Mouse (Mus musculus): ENCODE data around the gene 3100002H09Rik. TPM values are rescaled to one million over a fixed set of nuclear protein-coding genes. Genes with fewer than 3 reads are reported as not detected.

The 3100002H09Rik gene
- 0.84 and 1.0 TPM in 2 replicates for polyA plus RNA-seq (2015; fragmentation: Nextera tagmentation; extraction: Ambion mirVana)

DNA sequence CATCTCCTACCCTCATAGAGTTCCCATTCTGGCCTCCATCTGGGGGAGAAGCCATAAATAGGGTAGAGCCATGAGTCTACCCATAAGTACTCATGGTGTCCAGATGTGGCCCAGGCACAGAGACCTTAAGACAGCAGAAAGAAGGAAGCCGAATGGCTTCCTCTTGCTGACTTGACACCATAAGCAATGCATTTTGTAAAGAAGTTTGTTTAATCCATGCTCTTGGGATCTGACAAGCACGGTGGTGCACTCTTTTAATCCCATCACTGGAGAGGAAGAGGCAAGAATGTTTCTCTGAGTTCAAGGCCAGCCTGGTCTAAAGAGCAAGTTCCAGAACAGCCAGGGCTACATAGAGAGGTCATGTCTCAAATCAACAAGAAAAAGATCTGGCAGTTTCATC lies at the start of gene 3100002H09Rik:
Gene 3100002H09Rik, minus strand, starts transcription at position 101 of the 400 bp plus-strand sequence.
- no peak for ATAC-seq
- 83% methylated on average over 2 of the region's 2 CpGs for WGBS
- peaks cover 8% of the 10 kb centered on the region; the same call in 1 of the 2 replicates for H3K27me3 ChIP-seq
- no peaks in the 10 kb centered on the region for H3K36me3 ChIP-seq (ENCODE audit: poor library complexity, severe bottlenecking)
- no peaks in the 10 kb centered on the region for H3K9me3 ChIP-seq (replicated peaks)
- no peak within 1 kb of the TSS for H3K4me3 ChIP-seq
- no peak within 1 kb of the TSS for H3K9ac ChIP-seq
- peaks cover 18% of the 10 kb centered on the region for H3K4me1 ChIP-seq
- H3K27ac ChIP-seq, result no peak within 1 kb of the TSS
- no peak within 1 kb of the TSS for H3K4me2 ChIP-seq

DNA sequence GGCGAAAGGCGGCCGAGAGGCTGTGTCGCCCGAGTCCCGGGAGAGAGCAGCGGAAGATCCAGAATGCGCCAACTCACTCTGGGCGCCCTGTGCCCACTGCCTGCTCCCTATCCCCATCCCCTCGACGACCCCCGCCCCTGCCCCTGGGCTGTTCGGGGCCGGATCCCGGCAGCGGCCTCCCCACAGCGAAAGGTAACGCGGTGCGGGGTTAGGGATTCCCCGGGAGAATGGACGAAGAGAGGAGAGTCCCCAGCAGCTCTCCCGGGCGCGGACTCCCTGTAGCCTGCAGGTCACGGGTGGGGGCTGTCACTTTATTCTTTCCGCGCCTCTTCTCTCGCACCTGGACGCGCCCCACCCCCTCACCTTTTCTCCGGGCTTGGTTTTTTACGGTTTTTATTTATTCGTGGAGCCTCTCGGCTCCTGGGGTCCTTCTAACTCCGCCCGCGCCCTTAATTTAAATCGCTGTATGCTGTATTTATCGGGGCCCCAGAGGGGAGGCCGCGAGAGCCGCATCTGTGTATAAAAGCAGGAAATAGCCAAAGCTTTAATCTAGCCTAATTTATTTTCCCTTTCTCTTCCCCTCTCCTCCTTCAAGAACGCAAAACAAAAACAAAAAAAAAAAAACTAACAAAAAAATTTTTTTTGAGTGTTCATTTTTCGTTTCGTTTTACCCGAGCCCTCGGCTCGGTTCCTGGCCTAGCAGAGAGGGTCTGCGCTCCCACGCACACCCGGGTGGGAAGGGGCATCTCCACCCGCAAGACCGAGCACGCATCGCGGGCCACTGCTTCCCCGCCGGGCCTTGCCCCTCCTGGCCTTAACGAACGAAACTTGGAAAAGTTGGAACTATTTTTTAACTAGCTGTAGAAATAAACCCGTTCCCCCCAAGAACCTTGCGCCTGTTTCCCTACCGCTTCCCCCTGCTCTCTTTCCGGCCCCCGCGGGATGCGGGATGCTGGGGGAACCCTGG lies 48.9 kb upstream of the 3100002H09Rik start:
- H3K4me3 ChIP-seq, result peak overlapping the region; percentile 61
- no peaks in the 10 kb centered on the region for H3K36me3 ChIP-seq (ENCODE audit: poor library complexity, severe bottlenecking)
- H3K27me3 ChIP-seq, result peaks cover 87% of the 10 kb centered on the region
- ATAC-seq, result no peak
- no peak overlapping the region for H3K27ac ChIP-seq
- H3K4me1 ChIP-seq, result peaks cover 71% of the 10 kb centered on the region
- 1% methylated on average over 65 of the region's 68 CpGs for WGBS
- peak overlapping the region; percentile 88 for H3K4me2 ChIP-seq
- no peaks in the 10 kb centered on the region for H3K9me3 ChIP-seq (replicated peaks)
- peak overlapping the region; percentile 72 for H3K9ac ChIP-seq

DNA sequence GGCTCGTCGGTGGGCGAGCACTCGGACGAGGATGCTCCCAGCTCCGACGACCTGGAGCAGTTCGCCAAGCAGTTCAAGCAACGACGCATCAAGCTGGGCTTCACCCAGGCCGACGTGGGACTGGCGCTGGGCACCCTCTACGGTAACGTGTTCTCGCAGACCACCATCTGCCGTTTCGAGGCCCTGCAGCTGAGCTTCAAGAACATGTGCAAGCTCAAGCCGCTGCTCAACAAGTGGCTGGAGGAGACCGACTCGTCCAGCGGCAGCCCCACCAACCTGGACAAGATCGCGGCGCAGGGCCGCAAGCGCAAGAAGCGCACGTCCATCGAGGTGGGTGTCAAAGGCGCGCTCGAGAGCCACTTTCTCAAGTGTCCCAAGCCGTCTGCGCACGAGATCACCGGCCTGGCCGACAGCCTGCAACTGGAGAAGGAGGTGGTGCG lies 47.8 kb upstream of the 3100002H09Rik start:
- H3K36me3 ChIP-seq (ENCODE audit: poor library complexity, severe bottlenecking), result no peaks in the 10 kb centered on the region
- peak overlapping the region; percentile 63; the same call in 1 of the 2 replicates for H3K27ac ChIP-seq
- peaks cover 61% of the 10 kb centered on the region for H3K4me1 ChIP-seq
- H3K4me2 ChIP-seq, result peak overlapping the region; percentile 88
- ATAC-seq, result 0 out of 2 replicates have a peak, but pooled peaks have one; percentile 0
- H3K9ac ChIP-seq, result peak overlapping the region; percentile 72
- peak overlapping the region; percentile 61 for H3K4me3 ChIP-seq
- H3K9me3 ChIP-seq (replicated peaks), result no peaks in the 10 kb centered on the region
- peaks cover 89% of the 10 kb centered on the region for H3K27me3 ChIP-seq
- WGBS, result under 1% methylated on average over 39 of the region's 39 CpGs

DNA sequence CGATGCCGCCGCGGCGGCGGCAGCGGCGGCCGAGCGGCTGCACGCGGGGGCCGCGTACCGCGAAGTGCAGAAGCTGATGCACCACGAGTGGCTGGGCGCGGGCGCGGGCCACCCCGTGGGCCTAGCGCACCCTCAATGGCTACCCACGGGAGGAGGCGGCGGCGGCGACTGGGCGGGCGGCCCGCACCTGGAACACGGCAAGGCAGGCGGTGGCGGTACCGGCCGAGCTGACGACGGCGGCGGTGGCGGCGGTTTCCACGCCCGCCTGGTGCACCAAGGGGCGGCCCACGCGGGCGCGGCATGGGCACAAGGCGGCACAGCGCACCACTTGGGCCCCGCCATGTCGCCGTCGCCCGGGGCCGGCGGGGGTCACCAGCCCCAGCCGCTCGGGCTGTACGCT lies 47.2 kb upstream of the 3100002H09Rik start:
- peak overlapping the region; percentile 63 for H3K27ac ChIP-seq
- no peaks in the 10 kb centered on the region for H3K9me3 ChIP-seq (replicated peaks)
- no peaks in the 10 kb centered on the region for H3K36me3 ChIP-seq (ENCODE audit: poor library complexity, severe bottlenecking)
- under 1% methylated on average over 32 of the region's 61 CpGs for WGBS
- peak overlapping the region; percentile 61 for H3K4me3 ChIP-seq
- H3K4me2 ChIP-seq, result peak overlapping the region; percentile 88
- H3K4me1 ChIP-seq, result peaks cover 61% of the 10 kb centered on the region
- peaks cover 89% of the 10 kb centered on the region for H3K27me3 ChIP-seq
- H3K9ac ChIP-seq, result peak overlapping the region; percentile 72
- ATAC-seq, result no peak; the same call in 1 of the 2 replicates

DNA sequence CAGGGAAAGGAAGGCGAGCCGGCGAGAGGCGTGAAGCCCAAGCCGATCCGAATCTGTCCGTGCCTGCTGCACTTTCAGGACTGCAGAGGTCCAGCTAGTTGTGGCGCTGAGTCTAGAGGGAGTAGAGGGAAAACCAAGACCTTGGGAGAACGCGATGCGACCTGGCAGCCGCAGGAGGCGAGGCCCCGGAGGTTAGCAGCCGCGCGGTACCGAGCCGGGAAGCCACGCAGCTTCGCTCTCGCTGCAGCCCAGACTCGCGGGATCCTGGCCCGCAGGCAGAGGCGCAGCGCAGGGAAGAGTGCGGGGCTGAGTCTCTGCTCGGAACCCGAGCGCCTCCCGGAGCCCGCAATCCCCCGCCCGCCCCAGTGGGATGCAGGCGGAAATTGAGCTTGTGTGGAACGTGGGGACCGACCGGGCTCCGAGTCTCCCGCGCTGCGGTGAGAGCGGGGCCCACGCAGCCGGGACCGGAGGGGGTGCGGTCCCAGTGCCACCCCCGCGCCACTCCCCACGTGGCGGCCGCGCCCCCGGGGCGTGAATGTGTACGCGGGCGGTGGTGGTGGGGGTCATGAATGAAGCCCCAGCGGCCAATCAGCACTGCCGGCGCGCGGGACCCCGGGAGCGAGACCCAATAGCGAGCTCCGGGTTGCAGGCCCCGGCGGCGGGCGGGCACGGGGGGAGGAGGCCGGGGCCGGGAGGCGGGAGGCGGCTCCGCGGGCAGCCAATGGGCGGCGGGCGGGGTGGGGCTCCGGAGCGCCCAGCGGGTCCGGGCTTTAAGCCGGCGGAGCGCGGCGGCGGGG lies 46.4 kb upstream of the 3100002H09Rik start:
- WGBS, result under 1% methylated on average over 82 of the region's 92 CpGs
- Histone ChIP-seq H3K27ac (0 out of 2 replicates have a peak overlapping the region, but pooled peaks have one; percentile 25), H3K27me3 (peaks cover 89% of the 10 kb centered on the region), H3K9ac (peak overlapping the region; percentile 72), H3K4me2 (peak overlapping the region; percentile 88), H3K4me1 (peaks cover 65% of the 10 kb centered on the region), H3K4me3 (peak overlapping the region; percentile 61), H3K9me3 (replicated peaks) (no peaks in the 10 kb centered on the region), H3K36me3 (ENCODE audit: poor library complexity, severe bottlenecking) (no peaks in the 10 kb centered on the region)
- ATAC-seq, result peak; percentile 95

DNA sequence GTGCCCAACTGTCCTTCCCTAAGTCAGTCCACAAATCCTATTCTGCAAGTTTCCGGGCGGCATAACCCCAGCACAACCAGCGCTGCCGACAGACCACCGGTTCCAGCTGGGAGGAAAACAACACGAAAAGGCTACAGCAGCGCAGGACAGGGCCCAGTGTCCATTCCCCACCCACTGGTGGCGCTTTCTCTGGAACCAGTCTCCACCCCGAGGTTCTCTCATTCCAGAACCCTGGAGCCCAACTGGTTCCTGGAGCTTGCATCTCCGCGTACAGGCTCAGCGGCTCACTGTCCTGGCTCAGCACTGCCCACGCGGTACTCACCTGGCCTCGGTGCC lies 45.9 kb upstream of the 3100002H09Rik start, which contains the start of gene Pou3f1:
Gene Pou3f1, plus strand, starts transcription at position 290 of the 336 bp plus-strand sequence.
- H3K9me3 ChIP-seq (replicated peaks), result no peaks in the 10 kb centered on the region
- H3K4me1 ChIP-seq, result peaks cover 59% of the 10 kb centered on the region
- H3K36me3 ChIP-seq (ENCODE audit: poor library complexity, severe bottlenecking), result no peaks in the 10 kb centered on the region
- ATAC-seq, result no peak
- H3K9ac ChIP-seq, result peak within 1 kb of the TSS; percentile 72
- peak within 1 kb of the TSS; percentile 61 for H3K4me3 ChIP-seq
- H3K27ac ChIP-seq, result peak within 1 kb of the TSS; percentile 63
- H3K27me3 ChIP-seq, result peaks cover 83% of the 10 kb centered on the region
- 1% methylated on average over 15 of the region's 15 CpGs for WGBS
- peak within 1 kb of the TSS; percentile 88 for H3K4me2 ChIP-seq

DNA sequence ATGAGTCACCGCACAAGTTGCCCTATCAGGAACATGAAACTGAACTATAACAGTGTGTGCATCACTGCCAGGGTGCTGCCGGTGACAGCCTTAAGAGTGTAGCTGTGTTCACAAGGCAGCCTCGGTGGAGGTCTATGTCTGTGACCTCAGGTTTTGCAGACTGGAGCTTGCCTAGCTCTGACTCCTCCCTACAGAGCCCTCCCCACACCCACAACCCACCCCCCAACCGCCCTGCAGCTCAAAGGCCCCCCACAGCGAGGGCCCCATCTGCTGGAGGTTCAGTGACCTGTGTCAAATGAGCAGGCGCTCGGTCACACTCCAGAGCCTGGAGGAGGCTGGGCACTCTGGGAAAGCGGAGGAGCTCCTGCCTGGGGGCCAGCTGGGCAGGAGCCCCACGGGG lies 42.3 kb upstream of the 3100002H09Rik start:
- no peak for ATAC-seq
- H3K9me3 ChIP-seq (replicated peaks), result no peaks in the 10 kb centered on the region
- H3K9ac ChIP-seq, result 0 out of 2 replicates have a peak overlapping the region, but pooled peaks have one; percentile 21
- peaks cover 38% of the 10 kb centered on the region for H3K4me1 ChIP-seq
- H3K27me3 ChIP-seq, result peaks cover 68% of the 10 kb centered on the region
- no peak overlapping the region for H3K4me3 ChIP-seq
- 3% methylated on average over 9 of the region's 9 CpGs for WGBS
- H3K4me2 ChIP-seq, result peak overlapping the region; percentile 29
- H3K36me3 ChIP-seq (ENCODE audit: poor library complexity, severe bottlenecking), result no peaks in the 10 kb centered on the region
- H3K27ac ChIP-seq, result no peak overlapping the region

DNA sequence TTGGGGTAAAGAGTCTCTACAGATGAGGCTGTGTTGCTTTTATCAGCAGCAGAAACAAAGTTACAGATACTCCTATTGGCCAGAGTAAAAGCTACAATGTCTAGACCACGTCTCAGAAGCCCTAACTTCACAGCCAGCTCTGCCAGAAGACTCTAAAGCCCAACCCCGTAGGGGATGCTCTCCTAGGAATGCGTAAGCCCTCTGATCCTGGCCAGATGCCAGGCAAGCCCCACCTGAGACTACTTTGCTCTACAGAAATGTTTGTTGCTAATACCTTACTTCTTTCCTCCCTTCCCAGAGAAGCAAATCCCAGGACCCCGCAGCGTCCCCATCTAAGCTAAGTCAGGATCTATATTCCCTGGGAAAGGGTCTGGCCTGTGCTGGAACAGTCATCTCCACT lies 37.3 kb upstream of the 3100002H09Rik start:
- WGBS, result 34% methylated on average over 5 of the region's 5 CpGs

DNA sequence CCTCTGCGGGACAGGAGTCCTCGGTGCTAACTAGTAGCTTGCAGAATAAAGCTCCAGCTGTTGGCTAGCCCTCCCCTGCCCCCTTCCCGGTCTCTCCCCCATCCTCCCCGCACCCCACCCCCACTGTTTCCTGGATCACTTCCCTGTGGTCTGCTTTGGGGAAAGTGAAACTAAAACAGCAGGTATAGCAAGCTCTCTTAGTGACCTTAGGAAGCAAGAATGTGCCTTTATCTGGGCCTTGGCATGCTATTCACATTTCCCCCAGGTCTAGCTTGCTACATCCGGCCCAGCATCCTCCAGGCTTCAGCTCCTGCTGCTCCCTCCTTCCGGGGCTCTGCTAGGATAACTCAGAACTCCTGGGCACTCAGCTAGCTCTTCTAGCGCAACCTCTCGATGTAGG lies 36.0 kb upstream of the 3100002H09Rik start:
- Histone ChIP-seq H3K4me2 (no peak overlapping the region), H3K27me3 (peaks cover 38% of the 10 kb centered on the region), H3K9ac (no peak overlapping the region), H3K27ac (no peak overlapping the region), H3K4me1 (peaks cover 17% of the 10 kb centered on the region), H3K4me3 (no peak overlapping the region), H3K9me3 (replicated peaks) (no peaks in the 10 kb centered on the region), H3K36me3 (ENCODE audit: poor library complexity, severe bottlenecking) (no peaks in the 10 kb centered on the region)
- ATAC-seq, result no peak
- WGBS, result 31% methylated on average over 8 of the region's 8 CpGs

More for the DNA sequence above, 37.3 kb upstream of the 3100002H09Rik start:
- peaks cover 26% of the 10 kb centered on the region for H3K4me1 ChIP-seq
- no peak overlapping the region for H3K9ac ChIP-seq
- no peak overlapping the region for H3K27ac ChIP-seq
- H3K4me2 ChIP-seq, result no peak overlapping the region
- ATAC-seq, result no peak
- H3K27me3 ChIP-seq, result peaks cover 42% of the 10 kb centered on the region
- no peaks in the 10 kb centered on the region for H3K9me3 ChIP-seq (replicated peaks)
- no peak overlapping the region for H3K4me3 ChIP-seq
- H3K36me3 ChIP-seq (ENCODE audit: poor library complexity, severe bottlenecking), result no peaks in the 10 kb centered on the region

DNA sequence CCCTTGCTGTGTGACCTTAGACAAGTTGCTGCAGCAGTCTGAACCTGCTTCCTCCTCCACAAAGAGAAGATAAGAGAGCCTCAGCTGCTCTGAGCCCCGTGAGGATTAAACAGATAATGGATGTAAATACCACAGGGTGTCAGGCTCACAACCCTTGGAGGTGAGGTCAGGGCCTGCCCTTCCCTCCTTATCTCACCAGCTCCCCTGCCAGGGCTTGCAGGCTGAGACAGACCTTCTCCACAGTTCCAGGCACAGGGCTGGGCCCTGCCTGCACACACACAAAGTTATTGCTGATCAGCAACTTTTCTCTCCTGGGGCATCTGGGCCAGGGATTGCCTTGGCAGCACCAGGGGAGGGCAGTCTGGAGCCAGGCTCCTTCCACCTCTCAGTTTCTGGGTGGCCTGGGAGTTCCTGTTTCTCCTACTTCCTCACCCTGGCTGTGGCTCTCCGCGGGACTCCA lies 34.4 kb upstream of the 3100002H09Rik start:
- no peaks in the 10 kb centered on the region for H3K36me3 ChIP-seq (ENCODE audit: poor library complexity, severe bottlenecking)
- ATAC-seq, result no peak
- no peak overlapping the region for H3K4me2 ChIP-seq
- no peak overlapping the region for H3K9ac ChIP-seq
- 27% methylated on average over 3 of the region's 3 CpGs for WGBS
- peaks cover 36% of the 10 kb centered on the region for H3K27me3 ChIP-seq
- no peak overlapping the region for H3K27ac ChIP-seq
- H3K4me1 ChIP-seq, result peaks cover 17% of the 10 kb centered on the region
- no peak overlapping the region for H3K4me3 ChIP-seq
- H3K9me3 ChIP-seq (replicated peaks), result no peaks in the 10 kb centered on the region

DNA sequence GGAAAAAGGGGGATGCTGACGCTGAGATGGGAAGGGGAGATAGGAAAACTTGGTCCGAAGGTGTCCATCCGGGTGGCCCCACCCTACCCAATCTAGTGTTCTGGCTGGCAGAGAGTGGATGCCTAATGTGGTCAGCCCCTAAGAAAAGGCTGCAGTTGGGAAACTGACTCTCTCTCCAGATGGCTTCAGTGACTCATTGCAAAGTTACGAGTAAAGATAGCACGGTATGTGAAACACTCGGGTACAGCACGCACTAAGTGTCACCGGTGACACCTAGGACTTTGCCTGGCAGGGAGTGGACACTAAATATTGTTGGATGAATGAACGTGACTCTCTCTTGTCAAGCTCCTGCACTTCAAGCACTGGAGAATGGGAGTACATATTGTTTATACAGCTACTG lies 33.3 kb upstream of the 3100002H09Rik start:
- Histone ChIP-seq H3K27ac (no peak overlapping the region), H3K4me3 (no peak overlapping the region), H3K36me3 (ENCODE audit: poor library complexity, severe bottlenecking) (no peaks in the 10 kb centered on the region), H3K9me3 (replicated peaks) (no peaks in the 10 kb centered on the region), H3K27me3 (peaks cover 25% of the 10 kb centered on the region; the same call in 1 of the 2 replicates), H3K4me1 (peaks cover 28% of the 10 kb centered on the region), H3K9ac (no peak overlapping the region), H3K4me2 (no peak overlapping the region)
- ATAC-seq, result no peak
- WGBS, result 95% methylated on average over 9 of the region's 9 CpGs
